In the genomic region with DNA sequence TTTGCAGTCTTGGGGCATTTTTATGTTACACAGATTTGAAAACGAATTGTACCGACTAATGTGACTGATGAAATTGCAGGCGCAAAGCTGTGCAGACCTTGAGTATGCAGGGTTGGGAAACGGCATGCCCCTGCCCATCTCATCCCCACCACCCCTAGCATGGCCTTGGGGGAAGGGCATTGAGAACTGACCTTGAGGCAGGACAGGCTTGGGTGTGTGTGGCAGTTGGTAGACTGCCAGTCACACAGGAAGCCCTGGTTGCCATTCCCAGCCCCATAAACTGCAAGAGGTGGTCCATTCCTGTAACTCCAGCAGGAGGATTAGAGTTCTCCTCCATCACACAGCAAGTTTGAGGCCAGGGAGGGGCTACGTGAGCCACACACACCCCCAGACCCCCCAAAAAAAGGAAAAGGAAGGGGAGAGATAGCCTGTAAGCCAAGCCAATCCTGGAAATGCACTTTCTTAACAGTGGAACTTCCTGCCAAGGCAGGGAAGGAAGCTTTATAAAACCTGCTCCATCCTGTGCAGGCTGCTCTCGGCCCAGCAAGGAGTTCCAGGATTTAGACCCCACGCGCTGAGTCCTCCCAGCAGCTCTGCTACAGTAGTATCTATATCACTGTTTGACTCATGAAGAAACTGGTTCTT, we compare ENCODE assay signal across 12 mouse cellular contexts.
DNase-seq lines count a peak whose midpoint lies in the region; ATAC-seq and TF ChIP-seq lines count a peak whose summit lies in the region.
"Had no signal": no experiment of that assay in that cellular context is flagged by ENCODE, and none has a peak within 500 bp of the region (broad histone marks: within the 10 kb centered on the region; RNA-seq: fewer than 3 reads in every experiment).

No protein-coding gene starts in this region.

- ATAC-seq in lung, embryonic 14.5 days (ENCODE audit: insufficient read depth): no peak
- no peak for ATAC-seq in limb, embryonic 13.5 days (ENCODE audit: low FRiP score, low read depth)
- ATAC-seq: CD4-positive, CD25-positive, alpha-beta regulatory T cell, adult 4 months had no signal

- no peaks in the 10 kb centered on the region for H3K36me3 ChIP-seq in lung, embryonic 14.5 days (ENCODE audit: insufficient read depth)
- H3K36me3 ChIP-seq in limb, embryonic 13.5 days: 0 out of 2 replicates have a peak, but pooled peaks cover 5% of the 10 kb centered on the region

- intact Hi-C loops in heart, postnatal 25 days (cut with DNase I): no loop called here
- intact Hi-C loops in left cerebral cortex, postnatal 4 days (cut with DNase I): no loop called here

- H3K4me1 ChIP-seq in lung, embryonic 14.5 days (ENCODE audit: insufficient read depth): 0 out of 2 replicates have a peak, but pooled peaks cover 5% of the 10 kb centered on the region
- peaks cover 28% of the 10 kb centered on the region for H3K4me1 ChIP-seq in limb, embryonic 13.5 days

- no peaks in the 10 kb centered on the region for H3K9me3 ChIP-seq in lung, embryonic 14.5 days (ENCODE audit: low read depth, low read length)
- H3K9me3 ChIP-seq in limb, embryonic 13.5 days: no peaks in the 10 kb centered on the region

- 74% methylated on average over 8 of the region's 8 CpGs for WGBS in lung, embryonic 14.5 days
- WGBS in limb, embryonic 13.5 days: 74% methylated on average over 8 of the region's 8 CpGs

- no peaks in the 10 kb centered on the region for H3K27me3 ChIP-seq in lung, embryonic 14.5 days (ENCODE audit: insufficient read depth, low read length)
- H3K27me3 ChIP-seq in limb, embryonic 13.5 days: no peaks in the 10 kb centered on the region

- TF ChIP-seq CTCF in lung, embryonic 14.5 days (IDR thresholded peaks at IDR 0.05; ENCODE audit: low read depth): no peak

- H3K27ac ChIP-seq in lung, embryonic 14.5 days (ENCODE audit: low read depth): peak overlapping the region; percentile 61; the same call in 1 of the 2 replicates
- peak overlapping the region; percentile 39 for H3K27ac ChIP-seq in limb, embryonic 13.5 days

- H3K4me3 ChIP-seq in lung, embryonic 14.5 days (ENCODE audit: low read depth, low read length): no peak overlapping the region
- H3K4me3 ChIP-seq in limb, embryonic 13.5 days: no peak overlapping the region

- H3K9ac ChIP-seq in lung, embryonic 14.5 days: no peak overlapping the region
- H3K9ac ChIP-seq in limb, embryonic 13.5 days: 0 out of 2 replicates have a peak overlapping the region, but pooled peaks have one; percentile 9

- H3K4me2 ChIP-seq in lung, embryonic 14.5 days: no peak overlapping the region
- H3K4me2 ChIP-seq in limb, embryonic 13.5 days (replicated peaks): no peak overlapping the region

- peak; percentile 51 for DNase-seq in heart, adult 8-10 months (ENCODE audit: low spot score)
- DNase-seq in heart, postnatal 25 days (ENCODE audit: low spot score): no peak
- no peak for DNase-seq in lung, embryonic 14.5 days
- no peak for DNase-seq in lung, adult 18-20 months
- DNase-seq in adrenal gland, postnatal 14 days: peak; percentile 69
- DNase-seq in frontal cortex, postnatal 25 days (ENCODE audit: low spot score in 2 of 2): no peak
- no peak for DNase-seq in left cerebral cortex, postnatal 4 days
- DNase-seq: cerebellum, adult 11 months; right cerebral cortex, adult 18-20 months; thymus, adult 2 months had no signal

Comparison
In these comparisons a context has a peak if more than half of its experiments do, and no peak if none do; other contexts are left out.
1. DNase-seq: peak in heart, adult 8-10 months (single experiment) and adrenal gland, postnatal 14 days (single experiment); none in heart, postnatal 25 days (single experiment), lung, embryonic 14.5 days (single experiment), lung, adult 18-20 months (0 of 2), frontal cortex, postnatal 25 days (0 of 2) and left cerebral cortex, postnatal 4 days (single experiment).